Mouse (Mus musculus): ENCODE measurements around the gene Ak7.

DNA sequence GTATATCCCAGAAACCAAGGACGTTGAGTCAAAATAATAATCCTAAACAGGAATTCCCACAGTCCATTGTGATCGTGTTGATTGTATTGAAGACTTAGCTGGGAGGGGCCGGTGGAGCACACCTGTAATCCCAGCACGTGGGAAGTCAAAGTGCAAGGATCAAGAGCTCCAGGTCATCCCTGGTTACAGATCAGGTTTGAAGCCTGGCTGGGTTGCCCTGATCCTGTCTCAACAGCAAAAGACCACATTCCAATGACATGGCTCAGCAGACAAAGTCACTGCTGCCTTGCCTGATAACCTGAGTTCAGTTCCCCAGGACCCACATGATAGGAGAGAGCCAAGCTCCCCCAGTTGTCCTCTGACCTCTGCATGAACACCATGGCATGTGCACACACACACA lies 18.4 kb upstream of the Ak7 start:
- TF ChIP-seq USF1 (IDR thresholded peaks at IDR 0.05; ENCODE audit: low read depth, low read length): no peak
- no peak for TF ChIP-seq CTCF (conservative IDR thresholded peaks at IDR 0.05 in 1 of 2, IDR thresholded peaks at IDR 0.05 in 1 of 2; ENCODE audit: low read depth in 2 of 2, low read length in 2 of 2)
- TF ChIP-seq EP300 (IDR thresholded peaks at IDR 0.05; ENCODE audit: low read length): no peak
- TF ChIP-seq ZNF384 (IDR thresholded peaks at IDR 0.05; ENCODE audit: low read depth, low read length): no peak
- TF ChIP-seq ZKSCAN1 (IDR thresholded peaks at IDR 0.05; ENCODE audit: borderline replicate concordance, low read depth, low read length): no peak
- TF ChIP-seq RCOR1 (conservative IDR thresholded peaks at IDR 0.05; ENCODE audit: low read depth, low read length): no peak
- no peak for TF ChIP-seq E2F4 (IDR thresholded peaks at IDR 0.05; ENCODE audit: insufficient replicate concordance, low read depth, low read length)
- no peak for TF ChIP-seq JUND (conservative IDR thresholded peaks at IDR 0.05; ENCODE audit: low read depth, low read length)
